Mouse (Mus musculus): ENCODE measurements around the gene Gas7.

Gene Gas7

DNA sequence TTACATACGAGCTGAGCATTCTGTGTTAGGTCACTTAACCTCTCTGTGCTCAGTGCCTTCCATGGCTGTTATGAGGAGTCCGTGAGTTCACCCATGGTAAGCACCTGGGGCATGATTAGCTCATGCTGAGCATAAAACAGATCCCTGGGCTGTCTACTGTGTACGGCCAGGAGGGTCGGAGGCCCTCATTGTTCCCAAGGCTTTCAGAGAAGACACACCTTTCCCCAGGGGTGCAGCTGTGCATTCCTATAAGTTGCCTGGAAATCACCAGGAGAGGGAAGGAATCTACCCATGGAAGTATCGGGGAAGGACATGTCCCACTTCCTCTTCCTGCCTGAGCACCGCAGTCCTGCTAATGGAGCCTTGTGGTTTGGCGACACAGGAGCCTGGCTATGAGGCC, 201.1 kb downstream of the Gas7 start:
- no peak for DNase-seq (ENCODE audit: low spot score in 2 of 2)

DNA sequence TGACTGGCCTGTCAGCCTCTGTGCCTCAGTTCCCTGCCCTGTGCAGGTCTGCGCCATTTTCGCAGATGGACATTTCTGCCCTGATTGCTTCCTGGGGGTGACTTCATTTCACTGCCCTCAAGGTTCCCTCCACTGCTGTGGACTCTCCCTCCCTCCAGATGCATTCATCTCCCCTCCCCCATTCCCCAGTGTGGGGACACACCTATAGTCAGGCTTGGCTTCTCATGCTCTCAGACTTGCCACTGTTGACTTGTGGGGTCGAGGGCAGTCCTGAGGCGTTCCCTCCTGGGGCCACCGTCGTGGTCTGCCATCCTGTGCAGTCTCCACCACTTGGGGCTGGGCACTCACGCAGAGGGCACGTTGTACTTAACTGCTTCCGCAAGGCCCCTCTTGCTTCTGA, 201.6 kb downstream of the Gas7 start:
- no peak for DNase-seq (ENCODE audit: low spot score in 2 of 2)

DNA sequence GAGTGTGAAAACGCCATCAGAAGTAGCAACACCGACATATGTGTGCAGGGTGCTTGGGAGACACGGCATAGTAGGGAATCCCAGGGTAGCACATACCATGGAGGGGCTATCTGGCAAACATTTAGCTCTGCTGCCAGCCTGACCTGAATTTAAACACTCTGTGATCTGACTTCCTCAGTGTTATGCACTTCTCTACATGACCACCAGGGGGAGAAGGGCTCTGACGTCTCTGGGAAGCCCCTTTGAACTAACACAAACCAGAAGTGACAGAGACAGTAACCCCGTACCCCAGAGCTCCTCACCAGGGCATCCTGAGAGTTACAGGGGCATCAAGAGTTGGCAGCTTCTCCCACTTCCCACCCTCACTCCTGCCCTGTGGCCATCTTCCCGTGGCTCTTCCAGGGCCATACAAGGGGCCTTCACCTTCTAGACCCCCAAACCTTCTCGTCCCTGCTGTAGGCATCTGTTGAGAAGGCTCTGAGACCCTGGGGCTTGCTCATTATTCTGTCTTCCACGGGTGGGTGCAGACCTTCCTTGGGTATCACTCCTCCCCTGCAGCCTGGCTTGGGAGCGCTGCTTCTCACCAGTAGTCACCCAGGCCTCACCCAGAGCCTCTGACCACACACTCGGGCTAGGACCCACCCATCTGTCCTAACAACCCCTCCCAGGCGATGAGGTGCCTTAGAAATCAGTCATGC, 202.6 kb downstream of the Gas7 start:
- DNase-seq (ENCODE audit: low spot score in 2 of 2), result no peak

DNA sequence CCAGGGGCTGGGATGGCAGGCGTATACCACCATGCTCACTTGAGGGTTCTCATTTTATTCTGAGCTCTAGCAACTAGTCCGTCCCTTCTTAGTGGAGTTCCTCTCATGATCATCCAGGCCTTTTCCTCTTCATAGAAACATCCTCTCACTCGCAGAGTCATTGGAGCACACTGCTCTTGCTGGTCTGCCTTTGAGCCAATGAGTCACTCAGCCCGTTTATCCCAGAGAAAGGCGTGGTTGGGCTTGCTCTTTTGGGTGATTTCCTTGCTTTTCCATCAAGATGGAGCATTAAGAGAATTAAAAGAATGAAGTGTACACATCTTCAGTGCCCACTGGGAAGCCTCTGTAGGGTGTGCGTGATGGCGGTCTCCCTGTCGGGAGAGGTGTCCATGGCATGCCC, 206.2 kb downstream of the Gas7 start:
- no peak for DNase-seq (ENCODE audit: low spot score in 2 of 2)

DNA sequence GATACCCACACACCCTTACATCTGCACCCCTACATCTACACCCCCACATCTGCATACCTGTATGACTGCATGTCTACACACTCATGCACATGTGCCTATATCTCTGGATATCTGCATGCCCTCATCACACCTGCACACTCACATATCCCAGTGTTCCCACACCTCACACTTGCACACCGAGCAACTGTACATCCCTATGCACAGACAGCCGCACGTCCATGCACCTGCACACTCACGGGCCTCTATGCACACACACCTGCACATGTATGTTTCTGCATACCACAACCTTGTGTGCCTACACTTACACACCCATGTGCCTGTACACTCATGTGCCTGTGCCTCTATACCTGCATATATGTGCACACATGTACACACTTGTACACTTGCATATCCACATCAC, 208.2 kb downstream of the Gas7 start:
- no peak for DNase-seq (ENCODE audit: low spot score in 2 of 2)

DNA sequence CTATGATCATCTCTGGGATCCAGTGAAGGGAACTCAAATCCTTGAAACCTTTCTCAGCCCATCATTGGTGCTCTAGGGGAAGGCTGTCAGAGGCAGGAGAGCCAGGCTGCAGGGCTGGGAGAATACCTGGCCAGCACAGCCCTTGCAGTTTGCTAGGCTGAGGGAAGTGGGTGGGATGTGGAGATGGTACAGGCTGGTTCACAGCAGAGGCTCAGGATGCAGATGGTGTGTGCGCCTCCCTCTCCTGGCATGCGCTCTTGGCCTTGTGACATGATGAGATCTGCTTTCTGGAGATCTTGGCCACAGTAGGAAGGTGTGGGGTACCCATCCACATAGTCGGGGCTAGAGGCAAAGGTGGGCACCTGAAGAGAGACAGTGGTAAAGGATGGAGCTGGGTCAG, 209.0 kb downstream of the Gas7 start:
- no peak for DNase-seq (ENCODE audit: low spot score in 2 of 2)

DNA sequence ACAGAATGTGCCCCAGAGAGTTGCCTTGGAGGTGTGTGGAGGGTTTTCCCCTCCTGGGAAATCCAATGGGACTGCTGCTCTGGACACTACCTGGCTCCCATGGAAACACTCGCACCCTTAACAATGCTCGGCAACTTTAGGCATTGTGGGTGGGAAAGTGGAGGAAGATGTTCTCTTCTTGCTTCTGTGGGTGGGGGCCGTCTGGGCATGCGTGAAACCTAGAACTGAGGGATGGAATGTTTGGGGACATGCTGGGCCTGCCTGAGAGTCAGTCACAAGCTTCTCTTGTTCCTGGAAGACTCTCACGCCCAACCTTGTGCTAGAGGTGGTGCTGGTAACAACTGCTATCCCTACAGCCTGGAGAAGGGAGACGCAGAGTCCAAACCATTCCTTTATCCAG, 209.7 kb downstream of the Gas7 start:
- no peak for DNase-seq (ENCODE audit: low spot score in 2 of 2)

DNA sequence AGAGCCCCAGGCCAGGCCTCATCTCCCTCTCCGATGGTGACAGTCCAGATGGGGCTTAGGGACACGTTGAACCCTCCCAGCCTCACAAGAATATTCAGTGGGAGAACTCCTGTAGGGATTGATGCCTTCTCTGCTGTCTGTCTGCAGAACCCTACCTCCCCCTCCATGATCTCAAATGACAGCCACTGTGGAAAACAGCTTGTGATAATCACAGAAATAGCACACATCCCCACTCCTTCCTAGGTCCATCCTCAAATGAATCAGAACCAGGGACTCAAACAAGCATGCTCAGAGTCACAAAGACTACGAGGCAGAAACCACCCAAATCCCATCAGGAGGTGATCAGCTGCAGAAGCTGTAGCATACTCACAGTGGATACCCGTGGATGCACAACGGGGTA, 210.9 kb downstream of the Gas7 start:
- no peak for DNase-seq (ENCODE audit: low spot score in 2 of 2)

DNA sequence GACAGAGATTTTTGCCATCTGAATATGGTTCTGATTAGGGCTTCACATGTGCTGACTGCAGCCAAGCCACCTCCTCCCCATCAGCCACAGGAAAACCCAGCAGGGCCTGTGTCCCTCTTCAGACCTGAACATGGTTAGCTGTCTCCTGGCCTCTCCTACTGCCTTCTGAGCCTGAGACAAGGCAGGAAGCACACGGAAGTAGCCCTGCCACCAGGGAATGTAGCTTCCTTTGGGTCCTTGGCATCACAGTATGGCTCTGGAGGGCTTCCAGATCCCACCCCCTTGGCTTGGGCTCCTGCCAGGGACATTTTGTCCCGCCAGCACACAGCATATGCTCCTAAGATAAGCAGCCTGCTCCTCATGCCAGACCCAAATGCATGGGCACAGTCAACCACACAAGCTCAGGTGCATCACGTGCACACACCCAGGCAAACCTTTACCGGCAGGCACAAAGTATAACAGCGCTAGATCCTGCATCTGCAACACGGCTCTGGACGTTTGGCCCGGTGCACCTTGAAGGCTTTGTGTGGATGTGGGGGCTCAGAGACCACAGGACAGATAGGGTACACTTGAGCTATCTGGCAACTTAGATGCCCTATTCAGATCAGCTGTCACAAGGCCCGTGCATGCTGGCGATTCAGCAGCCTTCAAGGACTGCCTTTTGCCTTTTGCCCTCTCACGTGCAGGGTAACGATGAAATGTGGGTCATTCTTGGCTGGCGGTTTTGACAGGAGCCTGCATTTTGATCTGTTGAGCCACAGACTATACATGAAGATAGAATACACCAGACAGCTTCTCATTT, 212.5 kb downstream of the Gas7 start:
- DNase-seq (ENCODE audit: low spot score in 2 of 2), result peak in 1 of 2 experiments; percentile 63

DNA sequence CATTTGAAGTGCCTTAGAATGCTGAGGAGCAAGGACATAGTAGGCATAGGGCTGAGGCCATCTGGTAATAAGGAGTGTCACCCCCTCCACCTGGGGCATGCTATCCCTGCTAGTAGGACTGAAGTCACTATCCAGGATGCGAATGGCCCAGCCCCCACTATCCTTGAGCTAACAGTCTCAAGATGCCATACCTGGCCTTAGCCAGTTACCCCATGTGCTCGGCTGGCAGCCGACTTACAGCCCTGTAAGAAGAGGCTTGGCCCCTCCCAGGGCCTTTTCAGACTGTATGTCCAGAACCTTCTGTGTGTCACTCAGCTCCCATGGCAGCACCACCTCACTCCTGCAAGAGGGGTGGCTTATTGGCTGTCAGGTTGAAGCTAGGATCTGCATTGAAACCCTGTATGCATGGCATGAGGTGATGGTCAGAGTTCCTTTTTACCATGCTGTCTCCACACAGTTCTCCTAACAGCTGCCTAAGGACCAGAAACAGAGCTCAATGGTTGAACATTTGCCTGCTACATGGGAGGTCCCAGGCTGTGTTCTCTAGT, 213.3 kb downstream of the Gas7 start:
- DNase-seq (ENCODE audit: low spot score in 2 of 2), result no peak

DNA sequence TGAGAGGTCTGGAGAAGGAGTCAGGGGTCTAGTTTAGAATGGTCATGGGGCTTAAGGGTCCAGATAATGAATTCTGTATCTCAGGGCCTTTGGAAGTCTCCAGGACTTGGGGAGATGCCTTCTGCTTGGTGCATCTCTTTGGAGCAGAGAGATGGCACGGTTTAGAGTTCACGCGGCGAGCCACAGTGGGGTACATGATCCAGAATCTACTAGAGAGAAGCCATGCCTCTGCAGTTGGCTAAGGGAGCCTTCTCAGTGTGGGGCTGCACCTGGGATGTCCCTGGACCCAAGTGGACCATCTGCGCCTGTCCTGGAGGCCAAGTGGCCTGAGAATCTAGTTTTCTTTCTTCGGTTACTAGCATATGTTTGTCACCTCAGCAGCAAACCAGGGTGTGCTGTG, 214.8 kb downstream of the Gas7 start:
- no peak for DNase-seq (ENCODE audit: low spot score in 2 of 2)

DNA sequence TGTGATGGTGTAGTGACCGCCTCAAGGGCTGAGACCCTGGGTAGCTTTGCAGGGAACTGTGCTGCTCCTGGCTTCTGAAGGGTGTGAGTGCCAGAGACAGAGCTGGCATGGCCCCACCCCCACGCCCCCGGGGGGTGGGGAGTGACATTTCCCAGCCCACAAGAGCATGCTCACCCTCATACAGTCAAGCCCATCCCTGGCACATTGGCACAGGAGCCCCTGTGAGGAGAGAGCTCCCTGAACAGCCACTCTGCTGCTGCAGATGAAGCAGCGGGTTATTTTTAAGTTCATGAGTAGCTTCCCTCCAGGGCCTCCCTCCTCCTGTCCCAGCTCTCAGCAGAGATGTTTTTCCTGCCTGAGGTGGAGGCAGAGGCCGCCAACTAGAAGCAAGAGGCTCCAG, 216.9 kb downstream of the Gas7 start:
- DNase-seq (ENCODE audit: low spot score in 2 of 2), result no peak

DNA sequence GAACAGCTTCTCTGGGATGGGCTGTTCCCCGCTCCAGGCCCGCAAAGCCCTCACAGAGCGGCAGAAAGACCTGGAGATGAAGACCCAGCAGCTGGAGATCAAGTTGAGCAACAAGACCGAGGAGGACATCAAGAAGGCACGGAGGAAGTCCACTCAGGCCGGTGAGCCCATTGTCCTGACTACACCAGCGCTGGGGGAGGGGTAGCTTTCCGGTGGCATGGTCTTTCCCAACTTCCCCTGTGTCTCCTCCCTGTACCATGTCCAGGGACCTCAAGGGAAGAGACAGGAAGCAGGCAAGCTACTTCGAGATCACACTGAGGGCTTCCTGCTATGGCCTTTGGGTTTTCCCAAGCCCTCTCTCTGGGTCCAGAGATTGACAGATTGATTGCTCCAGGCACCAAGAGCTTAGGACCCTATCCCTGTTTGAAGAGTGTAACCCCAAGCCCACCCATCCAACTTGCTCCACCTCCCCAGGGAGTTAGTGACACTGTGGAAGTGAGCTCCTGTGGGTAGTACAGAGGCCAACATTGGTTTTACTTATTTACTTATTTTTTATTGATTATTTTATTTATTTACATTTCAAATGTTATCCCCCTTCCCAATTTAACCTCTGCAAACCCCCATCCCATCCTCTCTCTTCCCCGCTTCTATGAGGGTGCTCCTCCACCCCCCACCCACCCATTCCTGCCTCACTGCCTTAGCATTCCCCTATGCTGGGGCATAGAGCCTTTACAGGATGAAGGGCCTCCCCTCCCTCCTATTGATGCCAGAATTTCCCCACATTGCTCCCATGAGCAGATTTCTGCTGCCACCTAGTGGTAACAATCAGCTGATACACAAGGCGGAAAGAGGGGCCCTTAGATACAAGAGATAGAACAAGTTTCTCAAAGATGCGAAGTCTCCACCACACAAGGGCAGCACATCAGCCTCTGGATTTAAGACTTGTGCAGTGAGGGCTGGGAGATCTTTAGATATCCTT, 220.6 kb downstream of the Gas7 start:
- no peak for DNase-seq (ENCODE audit: low spot score in 2 of 2)

DNA sequence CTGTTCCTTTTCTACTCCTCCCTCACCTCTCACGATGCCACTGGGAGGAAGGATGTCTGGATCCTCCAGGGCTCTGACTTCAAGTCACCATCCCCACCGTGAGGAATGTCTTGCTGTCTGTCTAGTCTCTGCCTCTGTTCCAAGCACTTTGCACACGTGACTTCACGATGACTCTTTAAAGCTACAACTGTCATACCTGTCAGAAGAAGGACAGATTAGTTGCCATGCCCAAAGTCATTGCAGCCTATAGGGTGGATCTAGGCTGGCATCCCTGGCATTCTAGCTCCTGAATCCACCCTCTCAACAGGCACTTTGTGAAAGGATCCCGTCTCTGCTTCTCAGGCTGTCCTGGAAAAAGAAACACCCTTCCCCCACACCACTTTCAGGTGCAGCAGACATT, 224.1 kb downstream of the Gas7 start:
- no peak for DNase-seq (ENCODE audit: low spot score in 2 of 2)

DNA sequence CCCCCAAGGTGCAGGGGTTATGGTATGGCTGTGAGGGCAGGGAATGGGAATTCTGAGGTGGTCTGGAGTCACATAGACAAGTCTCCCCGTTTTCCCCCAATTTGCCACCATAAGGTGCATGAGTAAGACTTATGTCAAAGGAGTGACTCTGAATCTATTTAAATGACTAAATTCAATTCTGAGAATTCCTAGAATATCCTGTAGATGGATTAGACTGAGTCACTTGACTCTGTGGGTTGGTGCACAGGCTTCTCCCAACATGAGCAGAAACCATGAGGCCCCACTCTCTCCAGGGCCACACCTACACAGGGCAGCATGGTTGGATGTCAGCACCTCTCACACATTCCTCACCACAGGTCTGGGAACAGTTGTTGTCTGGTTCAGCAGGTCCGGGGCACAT, 224.7 kb downstream of the Gas7 start:
- DNase-seq (ENCODE audit: low spot score in 2 of 2), result no peak

DNA sequence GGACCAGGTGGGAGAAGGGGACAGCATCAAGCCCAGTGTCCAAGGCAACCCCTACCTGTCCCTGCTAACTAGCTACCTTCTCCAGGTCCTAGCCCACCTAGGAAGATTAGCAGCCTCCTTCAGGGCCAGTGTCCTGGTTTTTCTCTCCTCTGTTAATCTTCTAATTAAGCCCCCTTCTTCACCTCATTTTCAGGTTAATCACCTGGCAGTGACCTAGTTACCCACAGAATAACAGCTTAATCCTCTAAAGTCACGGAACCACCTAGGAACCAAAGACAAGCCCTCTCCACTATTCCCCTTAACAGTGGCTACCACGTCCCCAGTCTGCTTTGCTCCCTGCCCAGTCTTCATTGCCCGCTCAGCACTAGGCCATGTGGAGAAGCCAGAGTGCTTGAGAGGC, 226.6 kb downstream of the Gas7 start:
- DNase-seq (ENCODE audit: low spot score in 2 of 2), result no peak

DNA sequence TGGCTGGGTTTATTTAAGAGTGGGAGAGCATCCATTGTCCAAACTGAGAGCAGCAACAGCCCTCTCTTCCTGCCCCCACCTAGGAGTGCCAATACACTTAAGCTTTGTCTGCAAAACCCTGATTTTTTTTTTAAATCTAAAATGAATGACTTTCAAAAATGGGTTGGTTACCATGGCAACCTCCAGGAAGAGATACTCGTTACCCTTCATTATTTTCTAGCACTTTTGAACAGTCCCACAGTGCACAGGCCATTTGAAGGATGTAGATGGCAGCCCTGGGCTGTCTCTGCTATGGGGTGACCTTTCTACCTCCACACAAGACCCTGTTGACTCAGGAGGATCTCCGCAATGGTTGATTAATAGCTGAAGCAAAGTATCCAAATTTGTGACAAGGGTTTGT, 230.9 kb downstream of the Gas7 start:
- DNase-seq (ENCODE audit: low spot score in 2 of 2), result no peak

DNA sequence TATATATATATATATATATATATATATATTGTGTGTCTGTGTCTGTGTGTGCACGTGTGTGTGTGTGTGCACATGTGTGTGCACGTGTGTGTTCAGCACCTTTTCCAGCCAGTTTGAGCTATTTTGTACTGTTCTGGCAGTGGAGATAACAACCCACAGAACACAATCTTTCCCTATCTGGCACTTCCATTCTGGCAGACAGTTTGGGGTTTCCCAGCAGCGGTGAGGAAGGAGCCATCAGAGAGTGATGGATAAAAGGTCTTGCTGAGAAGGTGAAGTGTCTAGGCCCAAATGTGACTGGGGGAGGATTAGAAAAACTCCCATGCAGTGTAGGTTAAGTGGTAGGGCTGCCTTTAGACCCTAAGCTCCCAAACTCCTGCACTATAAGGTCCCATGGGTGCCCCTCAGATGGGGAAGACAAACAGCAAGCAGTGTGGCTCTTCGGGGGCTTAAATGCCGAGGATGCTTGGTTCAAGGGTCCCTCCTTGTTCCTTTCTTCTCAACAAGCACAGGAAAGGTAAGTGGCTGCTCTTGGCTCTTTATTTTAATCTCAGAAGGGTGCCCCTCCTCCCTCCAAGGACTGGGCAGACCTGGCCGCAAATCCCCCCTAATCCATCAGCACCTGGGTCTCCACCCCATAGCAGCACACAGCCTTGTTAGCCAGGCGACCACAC, 239.6 kb downstream of the Gas7 start, which contains the start of gene Rcvrn:
Gene Rcvrn (plus strand): TSS at position 624 of the 674 bp plus-strand sequence.
- no peak for DNase-seq (ENCODE audit: low spot score in 2 of 2)

DNA sequence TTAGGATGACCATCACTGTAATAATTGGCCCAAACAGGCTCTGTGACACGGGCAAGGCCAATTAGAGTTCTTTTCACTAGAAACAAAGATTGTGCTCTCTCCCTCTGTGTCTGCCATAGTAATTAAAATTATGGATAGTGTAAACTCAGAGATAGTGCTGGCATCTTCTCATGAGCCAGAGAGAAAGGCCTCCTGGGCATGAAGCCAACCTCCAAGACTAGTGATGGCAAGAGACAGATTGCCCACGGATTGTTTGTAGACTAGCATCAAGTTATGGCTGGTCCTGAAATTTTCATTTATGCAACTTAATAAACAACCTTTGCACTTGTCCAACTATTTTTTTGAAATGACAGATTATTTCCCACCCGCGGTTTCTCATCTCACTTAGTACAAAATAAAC, 257.7 kb downstream of the Gas7 start:
- no peak for DNase-seq (ENCODE audit: low spot score in 2 of 2)

DNA sequence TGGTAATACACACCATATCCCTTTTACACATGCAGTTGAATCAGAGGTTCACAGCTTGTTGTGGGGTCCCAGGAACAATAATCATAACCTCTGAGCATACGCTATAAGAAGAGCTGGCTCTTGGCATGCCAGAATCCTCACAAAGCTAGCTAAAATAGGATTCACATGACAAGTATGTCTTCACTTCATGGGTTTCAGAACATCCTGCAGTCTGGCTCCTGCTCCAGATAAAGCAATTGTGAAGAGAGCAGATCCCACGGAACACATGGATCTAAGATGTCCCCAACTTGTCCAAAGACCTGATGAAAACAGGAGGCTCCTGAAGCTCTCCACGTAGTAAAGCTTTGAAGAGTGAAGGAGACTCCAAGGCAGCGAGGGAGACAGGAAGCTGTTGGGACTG, 260.1 kb downstream of the Gas7 start:
- no peak for DNase-seq (ENCODE audit: low spot score in 2 of 2)

DNA sequence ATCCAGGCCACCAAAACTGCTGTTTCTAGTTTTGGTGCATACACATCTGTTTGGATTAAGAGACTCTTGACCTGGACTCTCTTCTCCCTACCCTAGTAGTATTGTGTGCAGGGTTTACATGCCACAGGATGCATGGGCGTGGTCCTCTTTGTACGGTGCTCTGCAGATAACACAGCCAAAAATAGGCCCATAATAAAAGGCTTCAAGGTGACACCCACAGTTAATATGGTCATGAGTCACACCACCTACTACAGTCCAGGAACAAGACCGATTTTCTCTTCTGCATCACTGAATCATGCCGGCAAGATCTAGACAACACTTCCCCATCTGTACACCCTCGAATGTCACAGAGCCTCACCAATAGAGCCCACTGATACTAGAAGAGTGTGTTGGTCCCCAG, 266.2 kb downstream of the Gas7 start:
- no peak for DNase-seq (ENCODE audit: low spot score in 2 of 2)

All from urinary bladder, postnatal 4 days (tissue).